Mouse (Mus musculus): ENCODE results near the gene Mical2. TPM values are rescaled to one million over a fixed set of nuclear protein-coding genes. Genes with fewer than 3 reads are reported as not detected.

Gene Mical2
- total and polyA plus RNA-seq, 3 experiments, result not detected

DNA sequence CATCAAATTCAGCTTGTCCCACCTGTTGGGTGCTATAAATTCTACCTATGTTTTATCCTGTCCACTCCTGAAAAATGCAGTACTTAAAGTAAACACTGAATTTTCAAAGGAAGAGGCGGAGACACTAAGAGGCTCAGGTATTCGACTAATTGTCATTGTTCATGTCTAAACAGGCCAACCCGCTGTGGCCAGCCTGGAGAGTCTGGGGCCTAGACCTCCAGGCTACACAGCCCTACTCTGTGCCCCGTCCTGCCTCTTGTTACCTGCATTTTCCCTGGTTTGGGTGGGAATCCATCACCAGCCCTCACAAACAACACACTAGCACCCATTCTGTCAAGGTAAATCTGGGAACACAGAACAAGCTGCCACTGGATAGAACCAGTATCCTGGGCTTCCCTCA is 191.9 kb downstream of the Mical2 start:
- peaks cover 0 to 5% of the 10 kb centered on the region in 2 experiments; a peak in 2 of 4 replicates for H3K4me1 ChIP-seq (ENCODE audit: control insufficient read depth in 1 of 2, insufficient read depth in 2 of 2)
- in situ Hi-C loops (cut with MboI; ENCODE audit: low pct_ligation_motif_present, low pct_unique_long_range_greater_than_20kb, low sequenced_read_pairs), result loop anchor here (25.0 kb wide), 1 partner anchor 720 kb away; no protein-coding TSS in a partner anchor
- no peak overlapping the region for H3K4me2 ChIP-seq (ENCODE audit: insufficient read depth, low read depth, poor library complexity, severe bottlenecking)
- H3K27me3 ChIP-seq (replicated peaks), result no peaks in the 10 kb centered on the region
- no peak for DNase-seq (ENCODE audit: extremely low read depth)
- dilution Hi-C loops (cut with MboI; ENCODE audit: extremely low pct_ligation_motif_present, extremely low pct_unique_long_range_greater_than_20kb, low sequenced_read_pairs), result no loop called here
- no peak overlapping the region for H3K4me3 ChIP-seq (replicated peaks in 1 of 3; ENCODE audit: low read depth in 2 of 3, low read length in 2 of 3, poor library complexity in 1 of 3)
- H3K79me2 ChIP-seq (replicated peaks; ENCODE audit: control insufficient read depth, extremely low read depth, insufficient read depth, poor library complexity, severe bottlenecking), result no peaks in the 10 kb centered on the region
- TF ChIP-seq ETS1 (conservative IDR thresholded peaks at IDR 0.05; ENCODE audit: low read depth, low read length) (no peak), CTCF (conservative IDR thresholded peaks at IDR 0.05 in 1 of 2, IDR thresholded peaks at IDR 0.05 in 1 of 2; ENCODE audit: low read depth in 2 of 2, low read length in 2 of 2) (no peak), NELFE (IDR thresholded peaks at IDR 0.05; ENCODE audit: low read depth, low read length) (no peak), ELF1 (IDR thresholded peaks at IDR 0.05; ENCODE audit: low read depth, low read length) (no peak), ZMIZ1 (IDR thresholded peaks at IDR 0.05; ENCODE audit: low read depth, low read length) (no peak), RCOR1 (conservative IDR thresholded peaks at IDR 0.05; ENCODE audit: low read depth, low read length) (no peak), ZC3H11A (IDR thresholded peaks at IDR 0.05; ENCODE audit: low read depth, low read length) (no peak), TCF12 (IDR thresholded peaks at IDR 0.05; ENCODE audit: low read depth, low read length) (no peak), ZNF384 (IDR thresholded peaks at IDR 0.05; ENCODE audit: low read depth, low read length) (no peak), USF2 (conservative IDR thresholded peaks at IDR 0.05; ENCODE audit: low read depth, low read length) (no peak), UBTF (IDR thresholded peaks at IDR 0.05; ENCODE audit: low read depth, low read length) (no peak), NRF1 (IDR thresholded peaks at IDR 0.05; ENCODE audit: low read depth, low read length) (no peak), HCFC1 (IDR thresholded peaks at IDR 0.05; ENCODE audit: low read depth, low read length) (no peak), JUN (IDR thresholded peaks at IDR 0.05; ENCODE audit: insufficient read depth, low read depth, low read length) (no peak), IRF4 (IDR thresholded peaks at IDR 0.05; ENCODE audit: low read depth, low read length) (no peak), TBP (conservative IDR thresholded peaks at IDR 0.05; ENCODE audit: low read depth, low read length) (no peak)
- no peak overlapping the region for H3K27ac ChIP-seq (ENCODE audit: insufficient read depth, low read depth)
- H3K9me3 ChIP-seq (replicated peaks; ENCODE audit: low read length), result no peaks in the 10 kb centered on the region
- no peaks in the 10 kb centered on the region for H3K36me3 ChIP-seq (replicated peaks in 1 of 2; ENCODE audit: control insufficient read depth in 1 of 2, insufficient read depth in 1 of 2, low read length in 1 of 2)
- H3K9ac ChIP-seq (ENCODE audit: insufficient read depth, low read depth), result no peak overlapping the region

DNA sequence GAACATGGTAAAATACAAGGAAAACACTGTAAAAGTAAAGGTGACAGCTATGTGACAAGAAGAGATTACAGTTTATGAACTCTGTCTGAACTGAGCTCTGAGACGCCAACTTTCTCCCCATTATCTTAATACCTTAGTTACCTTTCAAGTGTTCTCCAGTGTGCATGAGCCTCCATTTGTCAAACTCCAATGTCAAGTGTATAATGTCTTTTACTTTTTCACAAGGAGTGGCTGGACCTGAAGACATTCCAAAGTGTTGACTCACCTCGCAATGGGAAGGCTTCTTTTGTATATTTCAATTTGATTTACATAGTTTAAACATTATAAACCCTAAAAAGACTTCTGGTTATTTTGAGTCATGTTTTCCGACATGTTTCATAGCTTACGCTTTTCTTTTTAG is 197.8 kb downstream of the Mical2 start:
- Histone ChIP-seq H3K4me2 (ENCODE audit: insufficient read depth, low read depth, poor library complexity, severe bottlenecking) (no peak overlapping the region), H3K27me3 (replicated peaks) (no peaks in the 10 kb centered on the region), H3K4me3 (replicated peaks in 1 of 3; ENCODE audit: low read depth in 2 of 3, low read length in 2 of 3, poor library complexity in 1 of 3) (no peak overlapping the region), H3K79me2 (replicated peaks; ENCODE audit: control insufficient read depth, extremely low read depth, insufficient read depth, poor library complexity, severe bottlenecking) (no peaks in the 10 kb centered on the region), H3K9me3 (replicated peaks; ENCODE audit: low read length) (no peaks in the 10 kb centered on the region), H3K36me3 (replicated peaks in 1 of 2; ENCODE audit: control insufficient read depth in 1 of 2, insufficient read depth in 1 of 2, low read length in 1 of 2) (no peaks in the 10 kb centered on the region), H3K27ac (ENCODE audit: insufficient read depth, low read depth) (no peak overlapping the region), H3K9ac (ENCODE audit: insufficient read depth, low read depth) (no peak overlapping the region), H3K4me1 (ENCODE audit: control insufficient read depth in 1 of 2, insufficient read depth in 2 of 2) (no peaks in the 10 kb centered on the region)
- TF ChIP-seq BHLHE40 (IDR thresholded peaks at IDR 0.05; ENCODE audit: low read depth, low read length), result no peak
- TF ChIP-seq EP300 (IDR thresholded peaks at IDR 0.05; ENCODE audit: low read length), result no peak
- TF ChIP-seq SIN3A (IDR thresholded peaks at IDR 0.05; ENCODE audit: low read length), result no peak
- no peak for TF ChIP-seq JUN (IDR thresholded peaks at IDR 0.05; ENCODE audit: insufficient read depth, low read depth, low read length)
- TF ChIP-seq RAD21 (IDR thresholded peaks at IDR 0.05; ENCODE audit: low read depth, low read length), result no peak
- dilution Hi-C loops (cut with MboI; ENCODE audit: extremely low pct_ligation_motif_present, extremely low pct_unique_long_range_greater_than_20kb, low sequenced_read_pairs) (no loop called here), in situ Hi-C loops (cut with MboI; ENCODE audit: low pct_ligation_motif_present, low pct_unique_long_range_greater_than_20kb, low sequenced_read_pairs) (loop anchor here (25.0 kb wide), 1 partner anchor 714 kb away; no protein-coding TSS in a partner anchor)
- no peak for DNase-seq (ENCODE audit: extremely low read depth)

All from CH12.LX (cell line).